Comparison of ENCODE assay signal across 7 mouse cellular contexts in genomic region chr1:69684280-69685040, GRCm38 (mm10). TPM values are rescaled to one million over a fixed set of nuclear protein-coding genes. Genes with fewer than 3 reads are reported as not detected.
DNase-seq lines count a peak whose midpoint lies in the region; ATAC-seq and TF ChIP-seq lines count a peak whose summit lies in the region.

No protein-coding gene starts in this region.

- 31% methylated on average over 13 of the region's 13 CpGs for WGBS in lung, embryonic 14.5 days
- 22% methylated on average over 13 of the region's 13 CpGs for WGBS in forebrain, embryonic 13.5 days
- 33% methylated on average over 13 of the region's 13 CpGs for WGBS in limb, embryonic 15.5 days
- 29% methylated on average over 13 of the region's 13 CpGs for WGBS in stomach, postnatal 0 days

- no peak for ATAC-seq in lung, embryonic 14.5 days (ENCODE audit: insufficient read depth)
- no peak for ATAC-seq in forebrain, embryonic 13.5 days
- ATAC-seq in limb, embryonic 15.5 days (ENCODE audit: insufficient number of reproducible peaks, low FRiP score, low TSS enrichment, low read depth): no peak
- no peak for ATAC-seq in stomach, postnatal 0 days (ENCODE audit: low FRiP score, low TSS enrichment)

- no peak overlapping the region for H3K27ac ChIP-seq in lung, embryonic 14.5 days (ENCODE audit: low read depth)
- no peak overlapping the region for H3K27ac ChIP-seq in forebrain, embryonic 13.5 days
- H3K27ac ChIP-seq in limb, embryonic 15.5 days: no peak overlapping the region
- no peak overlapping the region for H3K27ac ChIP-seq in stomach, postnatal 0 days (replicated peaks)

- H3K4me3 ChIP-seq in lung, embryonic 14.5 days (ENCODE audit: low read depth, low read length): peak overlapping the region; percentile 73; the same call in 1 of the 2 replicates
- H3K4me3 ChIP-seq in forebrain, embryonic 13.5 days: peak overlapping the region; percentile 62
- H3K4me3 ChIP-seq in limb, embryonic 15.5 days: peak overlapping the region; percentile 83
- H3K4me3 ChIP-seq in stomach, postnatal 0 days (ENCODE audit: low read depth, low read length): peak overlapping the region; percentile 80

- no peaks in the 10 kb centered on the region for H3K4me1 ChIP-seq in lung, embryonic 14.5 days (ENCODE audit: insufficient read depth)
- peaks cover 14% of the 10 kb centered on the region for H3K4me1 ChIP-seq in forebrain, embryonic 13.5 days
- H3K4me1 ChIP-seq in limb, embryonic 15.5 days: peaks cover 6% of the 10 kb centered on the region; the same call in 1 of the 2 replicates
- 0 out of 2 replicates have a peak, but pooled peaks cover 3% of the 10 kb centered on the region for H3K4me1 ChIP-seq in stomach, postnatal 0 days (replicated peaks; ENCODE audit: control insufficient read depth, insufficient read depth)

- TF ChIP-seq EP300 in stomach, postnatal 0 days (optimal IDR thresholded peaks at IDR 0.05): no peak

- no peak overlapping the region for H3K9ac ChIP-seq in lung, embryonic 14.5 days
- H3K9ac ChIP-seq in forebrain, embryonic 13.5 days: no peak overlapping the region
- no peak overlapping the region for H3K9ac ChIP-seq in limb, embryonic 15.5 days
- H3K9ac ChIP-seq in stomach, postnatal 0 days (ENCODE audit: low read length): peak overlapping the region; percentile 41; the same call in 1 of the 2 replicates

- TF ChIP-seq CTCF in lung, embryonic 14.5 days (IDR thresholded peaks at IDR 0.05; ENCODE audit: low read depth): no peak
- 0 out of 2 replicates have a peak, but pooled peaks have one; percentile 14 for TF ChIP-seq CTCF in stomach, postnatal 0 days (IDR thresholded peaks at IDR 0.05; ENCODE audit: low read depth)

- no peaks in the 10 kb centered on the region for H3K9me3 ChIP-seq in lung, embryonic 14.5 days (ENCODE audit: low read depth, low read length)
- H3K9me3 ChIP-seq in forebrain, embryonic 13.5 days (replicated peaks): no peaks in the 10 kb centered on the region
- H3K9me3 ChIP-seq in limb, embryonic 15.5 days: no peaks in the 10 kb centered on the region
- no peaks in the 10 kb centered on the region for H3K9me3 ChIP-seq in stomach, postnatal 0 days (ENCODE audit: control insufficient read depth, low read length)

- peak overlapping the region; percentile 67 for H3K4me2 ChIP-seq in lung, embryonic 14.5 days
- H3K4me2 ChIP-seq in forebrain, embryonic 13.5 days: peak overlapping the region; percentile 74
- H3K4me2 ChIP-seq in limb, embryonic 15.5 days: peak overlapping the region; percentile 68
- peak overlapping the region; percentile 70 for H3K4me2 ChIP-seq in stomach, postnatal 0 days (replicated peaks; ENCODE audit: low read depth)

- no peak for DNase-seq in lung, embryonic 14.5 days
- DNase-seq in lung, postnatal 25 days (ENCODE audit: low spot score): no peak
- DNase-seq in stomach, postnatal 0 days (ENCODE audit: low spot score): no peak
- no peak for DNase-seq in yolk sac, embryonic 10.5 days (ENCODE audit: low spot score)
- no peak for DNase-seq in left cerebral cortex, adult 18-20 months (ENCODE audit: low spot score in 2 of 2)

- H3K36me3 ChIP-seq in lung, embryonic 14.5 days (ENCODE audit: insufficient read depth): no peaks in the 10 kb centered on the region
- H3K36me3 ChIP-seq in forebrain, embryonic 13.5 days (ENCODE audit: poor library complexity, severe bottlenecking): no peaks in the 10 kb centered on the region
- H3K36me3 ChIP-seq in limb, embryonic 15.5 days: no peaks in the 10 kb centered on the region
- H3K36me3 ChIP-seq in stomach, postnatal 0 days (ENCODE audit: control insufficient read depth, insufficient read depth, low read length): no peaks in the 10 kb centered on the region

- no peaks in the 10 kb centered on the region for H3K27me3 ChIP-seq in lung, embryonic 14.5 days (ENCODE audit: insufficient read depth, low read length)
- H3K27me3 ChIP-seq in forebrain, embryonic 13.5 days: no peaks in the 10 kb centered on the region
- H3K27me3 ChIP-seq in limb, embryonic 15.5 days: no peaks in the 10 kb centered on the region
- no peaks in the 10 kb centered on the region for H3K27me3 ChIP-seq in stomach, postnatal 0 days (ENCODE audit: control insufficient read depth, insufficient read depth, low read length)

RNA-seq across cellular contexts. Expression of gene Ikzf2, which starts 2.6 kb away (rescaled TPM):
- polyA plus RNA-seq in lung, embryonic 14.5 days (2014; fragmentation: Nextera tagmentation; extraction: Ambion mirVana): 2.9 and 3.4 TPM in 2 replicates
- polyA plus RNA-seq in forebrain, embryonic 13.5 days (2015; fragmentation: Nextera tagmentation; extraction: Ambion mirVana): 3.8 and 4.5 TPM in 2 replicates
- 3.2 and 3.3 TPM in 2 replicates for polyA plus RNA-seq in limb, embryonic 15.5 days (2015; fragmentation: Nextera tagmentation; extraction: Ambion mirVana)
- polyA plus RNA-seq in stomach, postnatal 0 days (2015; fragmentation: Nextera tagmentation; extraction: Ambion mirVana): 2.4 and 2.5 TPM in 2 replicates
- total RNA-seq in left cerebral cortex, adult 18-20 months (2021): 1 to 10 TPM; 4.3 to 6.3 TPM
